Mouse (Mus musculus) limb, embryonic 10.5 days (tissue): ENCODE data around the gene Bri3. TPM values are rescaled to one million over a fixed set of nuclear protein-coding genes. Genes with fewer than 3 reads are reported as not detected.

Experiments used
- DNase-seq: peaks from one replicate; pipeline ENCODE4 v3.0.0-alpha.2; 2017; ENCODE audit warnings: low spot score
- H3K27ac ChIP-seq: fragments of 300-500 bp; sonication (generic); 2 replicates; pipeline ENCODE4 v1.5.1; 2016; ENCODE audit warnings: mild to moderate bottlenecking
- H3K27me3 ChIP-seq: fragments of 300-500 bp; sonication (generic); 2 replicates; pipeline ENCODE4 v1.6.1; 2016; ENCODE audit warnings: low read depth, mild to moderate bottlenecking; ENCODE audit not compliant: poor library complexity, severe bottlenecking
- H3K36me3 ChIP-seq: fragments of 300-500 bp; sonication (generic); 2 replicates; pipeline ENCODE4 v1.6.1; 2016; ENCODE audit warnings: mild to moderate bottlenecking, moderate library complexity
- H3K4me1 ChIP-seq: fragments of 300-500 bp; sonication (generic); 2 replicates; pipeline ENCODE4 v1.6.1; 2016
- H3K4me3 ChIP-seq: fragments of 300-500 bp; sonication (generic); 2 replicates; pipeline ENCODE4 v1.5.1; 2016; ENCODE audit warnings: mild to moderate bottlenecking, moderate library complexity
- H3K9me3 ChIP-seq: fragments of 300-500 bp; sonication (generic); replicated peaks from 2 replicates; pipeline ENCODE4 v1.6.1; 2016; ENCODE audit warnings: mild to moderate bottlenecking
- WGBS: fragments of 180-500 bp; shearing (Covaris S2); methylation state at CpG from one replicate; pipeline ENCODE4 v1.1.7; 2016; 5-methylcytosine and 5-hydroxymethylcytosine counted together
- polyA plus RNA-seq: library from polyadenylated mRNA; unstranded; fragments of >200 nt; fragmentation: Nextera tagmentation; extraction: Ambion mirVana; gene quantifications from 2 replicates; pipeline ENCODE4 v1.2.1, GENCODE M21; 2016

Bri3 gene
- polyA plus RNA-seq, 1 experiment from 2014 or later: 122 TPM

GRCm38 (mm10) chr5:144397566-144397965 is 153.3 kb downstream of the Bri3 start:
- Histone ChIP-seq H3K4me1 (peaks cover 17% of the 10 kb centered on the region), H3K27me3 (no peaks in the 10 kb centered on the region), H3K9me3 (no peaks in the 10 kb centered on the region), H3K4me3 (no peak overlapping the region), H3K36me3 (no peaks in the 10 kb centered on the region), H3K27ac (no peak overlapping the region)
- WGBS: 21% methylated on average over 6 of the region's 9 CpGs
- DNase-seq: no peak

- Histone ChIP-seq H3K27ac (no peak overlapping the region), H3K36me3 (no peaks in the 10 kb centered on the region), H3K4me1 (peaks cover 17% of the 10 kb centered on the region), H3K9me3 (no peaks in the 10 kb centered on the region), H3K27me3 (no peaks in the 10 kb centered on the region), H3K4me3 (no peak overlapping the region)
- 86% methylated on average over 5 of the region's 5 CpGs for WGBS
- no peak for DNase-seq
Measured at GRCm38 (mm10) chr5:144400821-144401220, 156.6 kb downstream of the Bri3 start.

GRCm38 (mm10) chr5:144406256-144406655 is 162.0 kb downstream of the Bri3 start:
- WGBS: 92% methylated on average over 11 of the region's 11 CpGs
- no peak for DNase-seq
- Histone ChIP-seq H3K4me3 (no peak overlapping the region), H3K27ac (no peak overlapping the region), H3K9me3 (no peaks in the 10 kb centered on the region), H3K27me3 (no peaks in the 10 kb centered on the region), H3K4me1 (peaks cover 9% of the 10 kb centered on the region), H3K36me3 (no peaks in the 10 kb centered on the region)

- WGBS: 97% methylated on average over 10 of the region's 10 CpGs
- no peak overlapping the region for H3K4me3 ChIP-seq
- DNase-seq: no peak
- H3K9me3 ChIP-seq: no peaks in the 10 kb centered on the region
- no peak overlapping the region for H3K27ac ChIP-seq
- peaks cover 8% of the 10 kb centered on the region for H3K4me1 ChIP-seq
- no peaks in the 10 kb centered on the region for H3K27me3 ChIP-seq
- no peaks in the 10 kb centered on the region for H3K36me3 ChIP-seq
Measured at GRCm38 (mm10) chr5:144410666-144411065, 166.4 kb downstream of the Bri3 start.

GRCm38 (mm10) chr5:144411702-144412101 is 167.5 kb downstream of the Bri3 start:
- H3K4me3 ChIP-seq: no peak overlapping the region
- H3K36me3 ChIP-seq: no peaks in the 10 kb centered on the region
- H3K9me3 ChIP-seq: no peaks in the 10 kb centered on the region
- 54% methylated on average over 5 of the region's 5 CpGs for WGBS
- H3K27ac ChIP-seq: no peak overlapping the region
- H3K27me3 ChIP-seq: no peaks in the 10 kb centered on the region
- H3K4me1 ChIP-seq: peaks cover 8% of the 10 kb centered on the region
- DNase-seq: no peak

GRCm38 (mm10) chr5:144412781-144413180 is 168.5 kb downstream of the Bri3 start:
- H3K27me3 ChIP-seq: no peaks in the 10 kb centered on the region
- no peak overlapping the region for H3K27ac ChIP-seq
- H3K9me3 ChIP-seq: no peaks in the 10 kb centered on the region
- no peak overlapping the region for H3K4me3 ChIP-seq
- DNase-seq: no peak
- 83% methylated on average over 4 of the region's 4 CpGs for WGBS
- H3K36me3 ChIP-seq: no peaks in the 10 kb centered on the region
- H3K4me1 ChIP-seq: peaks cover 8% of the 10 kb centered on the region

- Histone ChIP-seq H3K4me3 (no peak overlapping the region), H3K9me3 (no peaks in the 10 kb centered on the region), H3K4me1 (no peaks in the 10 kb centered on the region), H3K27me3 (no peaks in the 10 kb centered on the region), H3K27ac (no peak overlapping the region), H3K36me3 (no peaks in the 10 kb centered on the region)
- no peak for DNase-seq
- WGBS: 93% methylated on average over 12 of the region's 12 CpGs
Measured at GRCm38 (mm10) chr5:144418456-144418855, 174.2 kb downstream of the Bri3 start.

GRCm38 (mm10) chr5:144420001-144420400 is 175.8 kb downstream of the Bri3 start:
- 84% methylated on average over 8 of the region's 8 CpGs for WGBS
- no peak for DNase-seq

GRCm38 (mm10) chr5:144426697-144427096 is 182.5 kb downstream of the Bri3 start:
- Histone ChIP-seq H3K4me3 (no peak overlapping the region), H3K9me3 (no peaks in the 10 kb centered on the region), H3K4me1 (no peaks in the 10 kb centered on the region), H3K27me3 (no peaks in the 10 kb centered on the region), H3K27ac (no peak overlapping the region), H3K36me3 (no peaks in the 10 kb centered on the region)
- 76% methylated on average over 3 of the region's 3 CpGs for WGBS
- DNase-seq: no peak

More at GRCm38 (mm10) chr5:144420001-144420400, 175.8 kb downstream of the Bri3 start:
- Histone ChIP-seq H3K4me3 (no peak overlapping the region), H3K4me1 (no peaks in the 10 kb centered on the region), H3K36me3 (no peaks in the 10 kb centered on the region), H3K9me3 (no peaks in the 10 kb centered on the region), H3K27me3 (no peaks in the 10 kb centered on the region), H3K27ac (no peak overlapping the region)

GRCm38 (mm10) chr5:144427861-144428260 is 183.6 kb downstream of the Bri3 start:
- no peaks in the 10 kb centered on the region for H3K27me3 ChIP-seq
- no peak overlapping the region for H3K4me3 ChIP-seq
- H3K27ac ChIP-seq: no peak overlapping the region
- H3K9me3 ChIP-seq: no peaks in the 10 kb centered on the region
- no peaks in the 10 kb centered on the region for H3K4me1 ChIP-seq
- no peaks in the 10 kb centered on the region for H3K36me3 ChIP-seq
- 84% methylated on average over 9 of the region's 9 CpGs for WGBS
- no peak for DNase-seq

- no peak overlapping the region for H3K4me3 ChIP-seq
- H3K9me3 ChIP-seq: no peaks in the 10 kb centered on the region
- H3K27ac ChIP-seq: no peak overlapping the region
- no peak for DNase-seq
- no peaks in the 10 kb centered on the region for H3K27me3 ChIP-seq
- H3K4me1 ChIP-seq: no peaks in the 10 kb centered on the region
- no peaks in the 10 kb centered on the region for H3K36me3 ChIP-seq
- WGBS: 87% methylated on average over 6 of the region's 6 CpGs
Measured at GRCm38 (mm10) chr5:144431481-144431880, 187.2 kb downstream of the Bri3 start.

GRCm38 (mm10) chr5:144439286-144440040 is 195.2 kb downstream of the Bri3 start:
- Histone ChIP-seq H3K27me3 (no peaks in the 10 kb centered on the region), H3K36me3 (no peaks in the 10 kb centered on the region), H3K4me3 (no peak overlapping the region), H3K4me1 (no peaks in the 10 kb centered on the region), H3K27ac (no peak overlapping the region), H3K9me3 (no peaks in the 10 kb centered on the region)
- 88% methylated on average over 10 of the region's 10 CpGs for WGBS
- no peak for DNase-seq

GRCm38 (mm10) chr5:144441831-144442271 is 197.6 kb downstream of the Bri3 start:
- 84% methylated on average over 12 of the region's 12 CpGs for WGBS
- Histone ChIP-seq H3K27ac (no peak overlapping the region), H3K36me3 (no peaks in the 10 kb centered on the region), H3K4me3 (no peak overlapping the region), H3K4me1 (no peaks in the 10 kb centered on the region), H3K27me3 (no peaks in the 10 kb centered on the region), H3K9me3 (no peaks in the 10 kb centered on the region)
- no peak for DNase-seq
